Mouse (Mus musculus) midbrain, embryonic 15.5 days (tissue): ENCODE measurements at regions not wholly inside any gene's neighbourhood (a gene's known extent, or its start where the extent isn't known, plus 50 kb on each side); places are given as distances from the start of the nearest gene placed in this dataset.

Source experiments
- ATAC-seq: fragments of 200-750 bp; cut with Nextera tagmentation; replicated peaks from 2 replicates; pipeline ENCODE4 v1.8.0; 2017; ENCODE audit warnings: moderate TSS enrichment
- H3K27ac ChIP-seq: fragments of 300-500 bp; sonication (generic); 2 replicates; pipeline ENCODE4 v1.5.1; 2015; ENCODE audit warnings: mild to moderate bottlenecking, inconsistent platforms
- H3K27me3 ChIP-seq: fragments of 300-500 bp; sonication (generic); replicated peaks from 2 replicates; pipeline ENCODE4 v1.6.1; 2015; ENCODE audit warnings: inconsistent platforms
- H3K36me3 ChIP-seq: fragments of 300-500 bp; sonication (generic); replicated peaks from 2 replicates; pipeline ENCODE4 v1.6.1; 2015; ENCODE audit warnings: inconsistent platforms
- H3K4me1 ChIP-seq: fragments of 300-500 bp; sonication (generic); 2 replicates; pipeline ENCODE4 v1.6.1; 2015; ENCODE audit warnings: inconsistent platforms
- H3K4me2 ChIP-seq: fragments of 300-500 bp; sonication (generic); 2 replicates; pipeline ENCODE4 v1.6.1; 2015; ENCODE audit warnings: inconsistent platforms, mild to moderate bottlenecking, moderate library complexity
- H3K4me3 ChIP-seq: fragments of 300-500 bp; sonication (generic); 2 replicates; pipeline ENCODE4 v1.5.1; 2015; ENCODE audit warnings: mild to moderate bottlenecking, inconsistent platforms
- H3K9ac ChIP-seq: fragments of 300-500 bp; sonication (generic); 2 replicates; pipeline ENCODE4 v1.6.1; 2015; ENCODE audit warnings: mild to moderate bottlenecking, inconsistent platforms
- H3K9me3 ChIP-seq: fragments of 300-500 bp; sonication (generic); 2 replicates; pipeline ENCODE4 v1.6.1; 2016; ENCODE audit warnings: inconsistent platforms
- WGBS: fragments of 180-500 bp; shearing (Covaris S2); methylation state at CpG from one replicate; pipeline ENCODE4 v1.1.7; 2015; ENCODE audit warnings: mixed read lengths; 5-methylcytosine and 5-hydroxymethylcytosine counted together

DNA sequence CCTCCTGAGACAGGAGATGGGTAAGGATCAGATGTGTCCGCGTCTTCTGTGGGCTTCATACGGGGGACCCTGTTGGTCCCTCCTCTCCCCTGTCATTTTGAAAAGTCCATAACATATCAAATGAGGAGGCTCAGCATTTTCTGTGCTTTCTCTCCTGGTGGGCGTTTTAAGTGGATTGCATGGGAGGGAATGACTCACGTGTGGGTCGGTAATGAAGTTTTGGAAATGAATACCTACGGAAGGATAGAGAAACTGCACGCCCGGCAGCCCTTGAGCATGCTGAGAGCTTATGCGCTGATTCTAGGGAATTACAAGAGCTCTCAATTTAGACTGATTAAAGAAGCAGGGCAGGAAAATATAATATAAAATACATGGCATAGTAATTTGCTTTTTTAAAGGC, 85.4 kb upstream of the 1700024P04Rik start:
- H3K9ac ChIP-seq: no peak overlapping the region
- H3K36me3 ChIP-seq: no peaks in the 10 kb centered on the region
- no peak overlapping the region for H3K4me2 ChIP-seq
- H3K27ac ChIP-seq: no peak overlapping the region
- no peak for ATAC-seq
- no peaks in the 10 kb centered on the region for H3K9me3 ChIP-seq
- WGBS: 79% methylated on average over 10 of the region's 10 CpGs
- no peak overlapping the region for H3K4me3 ChIP-seq
- no peaks in the 10 kb centered on the region for H3K27me3 ChIP-seq
- H3K4me1 ChIP-seq: no peaks in the 10 kb centered on the region

DNA sequence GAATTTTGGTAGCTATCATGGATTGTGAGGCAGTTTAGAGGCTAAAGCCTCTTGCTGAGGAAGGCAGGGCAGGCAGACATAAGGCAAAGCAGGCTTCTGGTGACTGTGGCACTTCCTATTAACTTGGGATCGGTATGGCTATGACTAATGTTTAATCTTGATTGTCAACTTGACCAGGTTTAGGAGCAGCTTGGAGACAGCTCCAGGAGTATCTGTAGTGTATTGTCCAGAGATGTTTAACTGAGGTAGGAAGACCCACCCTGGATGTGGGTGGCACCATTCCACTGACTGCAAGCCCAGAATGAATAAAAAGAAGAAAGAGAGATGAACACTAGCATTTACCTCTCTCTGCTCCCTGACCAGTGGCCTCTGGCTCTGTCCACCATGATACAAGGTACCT, 83.1 kb upstream of the 1700024P04Rik start:
- WGBS: 100% methylated on average over 1 of the region's 1 CpGs
- Histone ChIP-seq H3K4me3 (no peak overlapping the region), H3K9me3 (no peaks in the 10 kb centered on the region), H3K9ac (no peak overlapping the region), H3K4me1 (no peaks in the 10 kb centered on the region), H3K27me3 (no peaks in the 10 kb centered on the region), H3K4me2 (no peak overlapping the region), H3K27ac (no peak overlapping the region), H3K36me3 (no peaks in the 10 kb centered on the region)
- no peak for ATAC-seq

DNA sequence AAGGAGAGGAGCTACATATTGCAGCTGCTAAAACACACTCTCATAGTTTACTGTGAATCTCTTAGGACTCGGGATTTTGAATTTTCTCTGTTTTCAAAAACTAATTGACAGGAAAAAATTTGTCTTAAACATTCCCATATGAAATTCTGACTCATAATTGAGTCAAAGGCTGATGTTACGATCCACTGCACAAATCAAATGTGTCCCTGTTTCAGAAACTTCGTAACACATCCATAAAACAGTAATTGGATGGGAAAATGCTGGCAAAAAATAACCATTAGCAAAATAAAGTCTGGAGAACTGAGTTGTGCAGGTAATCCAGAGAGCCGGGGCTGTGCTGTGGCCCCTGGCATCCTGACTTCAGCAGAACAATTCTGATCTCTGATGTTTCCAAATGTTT, 79.1 kb upstream of the 1700024P04Rik start:
- H3K4me2 ChIP-seq: no peak overlapping the region
- H3K27me3 ChIP-seq: no peaks in the 10 kb centered on the region
- H3K4me3 ChIP-seq: no peak overlapping the region
- H3K36me3 ChIP-seq: no peaks in the 10 kb centered on the region
- H3K9ac ChIP-seq: no peak overlapping the region
- WGBS: 75% methylated on average over 4 of the region's 4 CpGs
- no peaks in the 10 kb centered on the region for H3K4me1 ChIP-seq
- H3K27ac ChIP-seq: no peak overlapping the region
- no peaks in the 10 kb centered on the region for H3K9me3 ChIP-seq
- ATAC-seq: no peak

DNA sequence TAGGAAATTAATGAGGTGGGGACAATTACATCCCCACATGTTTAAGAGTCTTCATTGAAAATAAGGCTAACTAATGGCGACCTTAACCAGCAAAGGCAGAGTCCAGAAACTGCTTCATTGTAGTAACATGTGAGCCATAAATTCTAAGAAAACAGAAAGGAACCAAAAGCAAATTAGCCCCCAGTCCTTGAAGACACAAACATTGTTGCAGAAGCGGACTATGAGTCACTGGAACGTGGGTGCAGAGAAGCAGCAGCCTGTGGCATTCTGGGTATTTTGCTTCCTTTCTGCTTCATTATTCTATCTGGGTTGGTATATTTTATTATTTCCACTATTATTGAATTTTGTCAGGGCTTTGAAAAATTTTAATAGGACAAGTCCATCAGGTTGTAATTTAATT, 78.6 kb upstream of the 1700024P04Rik start:
- Histone ChIP-seq H3K4me2 (no peak overlapping the region), H3K4me1 (no peaks in the 10 kb centered on the region), H3K4me3 (no peak overlapping the region), H3K9ac (no peak overlapping the region), H3K27ac (no peak overlapping the region), H3K27me3 (no peaks in the 10 kb centered on the region), H3K36me3 (no peaks in the 10 kb centered on the region), H3K9me3 (no peaks in the 10 kb centered on the region)
- 74% methylated on average over 3 of the region's 3 CpGs for WGBS
- ATAC-seq: no peak

DNA sequence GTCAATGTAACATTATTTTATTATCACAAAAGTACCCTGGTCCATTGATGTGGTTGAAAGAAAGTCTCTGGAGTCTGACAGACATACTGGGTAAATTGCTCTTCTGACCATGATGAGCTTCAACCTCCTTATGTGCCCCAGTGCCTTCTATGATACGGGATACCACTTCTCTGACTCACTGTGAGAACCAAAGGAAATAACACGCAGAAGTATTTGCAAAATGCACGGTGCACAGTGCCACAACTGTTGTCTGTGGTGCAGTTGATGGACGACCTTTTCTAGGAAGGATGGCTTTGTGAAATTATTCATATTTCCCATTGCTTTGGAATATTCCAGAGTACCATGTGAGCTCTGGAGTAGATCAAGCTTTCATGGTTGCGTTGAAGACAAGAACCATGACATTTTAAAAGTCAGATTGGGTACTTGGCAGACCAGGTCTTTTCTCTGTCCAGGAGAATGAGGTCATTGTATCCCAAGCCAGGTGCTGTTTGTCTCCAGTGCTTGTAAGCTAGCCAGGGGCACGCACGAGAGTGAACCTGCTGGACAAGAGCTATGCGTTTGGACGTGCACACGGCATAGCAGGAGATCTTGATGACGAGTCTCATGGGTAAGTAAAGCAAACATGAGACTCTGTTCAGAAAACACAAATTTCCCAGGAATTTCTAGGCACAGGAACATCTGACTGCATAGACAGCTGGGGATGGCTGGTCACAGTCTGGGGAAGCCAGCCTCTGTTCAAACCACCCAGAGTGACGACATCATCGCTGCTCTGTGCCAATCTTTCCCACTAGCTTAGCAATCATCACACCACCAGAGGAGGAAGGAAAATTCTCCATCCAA, 74.0 kb upstream of the 1700024P04Rik start:
- Histone ChIP-seq H3K4me1 (peaks cover 7% of the 10 kb centered on the region; the same call in 1 of the 2 replicates), H3K27ac (no peak overlapping the region), H3K36me3 (no peaks in the 10 kb centered on the region), H3K4me2 (no peak overlapping the region), H3K27me3 (no peaks in the 10 kb centered on the region), H3K9me3 (no peaks in the 10 kb centered on the region), H3K4me3 (no peak overlapping the region), H3K9ac (no peak overlapping the region)
- no peak for ATAC-seq
- 91% methylated on average over 13 of the region's 13 CpGs for WGBS

DNA sequence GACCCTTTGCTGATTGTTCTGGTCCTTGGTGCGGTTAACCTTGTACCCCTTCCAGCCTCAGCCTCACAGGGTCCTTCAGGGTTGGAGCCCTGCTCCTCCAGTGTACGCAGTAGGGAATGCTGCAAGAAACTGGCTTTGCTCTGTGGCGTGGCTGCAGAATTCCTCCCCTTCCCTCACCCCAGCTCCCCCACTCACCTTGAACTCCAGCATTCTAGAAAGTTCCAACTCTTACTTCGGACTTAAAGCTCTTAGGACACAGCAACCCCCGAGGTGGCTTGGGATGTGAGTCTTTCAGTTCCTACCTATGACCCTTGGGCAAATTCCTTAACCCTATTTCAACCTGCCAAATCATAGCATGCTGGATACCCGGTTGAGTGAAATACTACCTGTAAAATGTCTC, 73.3 kb upstream of the 1700024P04Rik start:
- Histone ChIP-seq H3K4me3 (no peak overlapping the region), H3K36me3 (no peaks in the 10 kb centered on the region), H3K4me1 (peaks cover 7% of the 10 kb centered on the region; the same call in 1 of the 2 replicates), H3K9ac (no peak overlapping the region), H3K27me3 (no peaks in the 10 kb centered on the region), H3K9me3 (no peaks in the 10 kb centered on the region), H3K4me2 (no peak overlapping the region), H3K27ac (no peak overlapping the region)
- no peak for ATAC-seq
- 90% methylated on average over 6 of the region's 6 CpGs for WGBS

DNA sequence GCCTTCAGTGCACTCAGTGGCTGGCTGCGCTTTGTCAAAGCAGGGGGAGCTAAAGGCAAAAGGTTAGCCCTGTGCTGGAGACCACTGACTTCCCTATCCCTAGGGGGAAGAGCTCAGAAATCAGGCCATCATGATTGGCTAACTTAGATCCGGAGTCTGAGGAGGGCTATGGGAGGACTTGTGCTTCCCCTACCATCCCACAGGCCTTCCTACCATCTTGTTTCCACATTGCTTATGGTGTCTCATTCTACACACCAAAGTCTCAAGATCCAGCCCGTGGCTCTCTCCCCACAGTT, 72.9 kb upstream of the 1700024P04Rik start:
- Histone ChIP-seq H3K4me3 (no peak overlapping the region), H3K27me3 (no peaks in the 10 kb centered on the region), H3K27ac (no peak overlapping the region), H3K4me2 (no peak overlapping the region), H3K4me1 (peaks cover 7% of the 10 kb centered on the region; the same call in 1 of the 2 replicates), H3K36me3 (no peaks in the 10 kb centered on the region), H3K9me3 (no peaks in the 10 kb centered on the region), H3K9ac (no peak overlapping the region)
- WGBS: 61% methylated on average over 3 of the region's 3 CpGs
- ATAC-seq: no peak

DNA sequence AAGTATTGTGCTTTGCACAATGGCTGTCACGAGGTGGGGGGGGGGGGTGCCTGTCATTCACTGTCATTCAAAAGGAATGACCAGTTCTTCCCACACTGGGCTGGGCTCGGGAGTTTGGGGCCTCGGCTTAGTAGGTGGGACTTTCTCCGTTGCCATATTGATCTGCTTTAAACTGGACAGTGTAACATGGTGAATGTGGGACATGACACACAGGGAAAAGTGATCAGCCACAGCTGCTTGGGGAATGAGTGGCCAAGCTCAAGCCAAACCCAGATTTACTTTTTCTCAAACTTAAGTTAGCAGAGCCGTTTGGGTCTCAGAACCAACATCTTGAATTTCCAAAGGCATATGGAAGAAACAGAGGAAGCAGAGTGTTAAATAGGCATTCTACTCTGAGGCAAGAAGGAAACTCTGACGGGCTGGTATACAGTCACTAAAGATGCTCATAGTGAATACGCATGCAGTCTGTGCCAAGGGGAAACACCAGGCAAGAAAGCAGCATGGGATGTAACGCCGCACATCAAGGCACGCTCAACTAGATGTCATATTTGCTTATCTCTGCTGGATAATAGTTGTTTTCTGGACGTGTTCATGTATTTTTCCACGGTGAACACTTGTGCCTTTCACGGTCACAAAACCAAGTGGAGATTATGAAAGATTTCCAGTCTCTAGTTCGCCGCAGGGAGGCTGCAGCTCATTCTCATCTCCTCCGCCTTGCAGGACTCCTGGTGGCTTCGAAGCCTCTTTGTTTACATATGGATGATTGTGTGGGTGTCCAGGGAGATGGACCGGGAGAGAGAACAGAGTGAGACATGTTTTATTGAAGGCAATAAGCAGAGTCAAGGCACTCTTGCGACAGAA, 72.3 kb upstream of the 1700024P04Rik start:
- 0 out of 2 replicates have a peak, but pooled peaks have one; percentile 30 for ATAC-seq
- Histone ChIP-seq H3K27ac (no peak overlapping the region), H3K4me2 (no peak overlapping the region), H3K9ac (no peak overlapping the region), H3K9me3 (no peaks in the 10 kb centered on the region), H3K4me3 (no peak overlapping the region), H3K36me3 (no peaks in the 10 kb centered on the region), H3K27me3 (no peaks in the 10 kb centered on the region), H3K4me1 (peaks cover 7% of the 10 kb centered on the region; the same call in 1 of the 2 replicates)
- 47% methylated on average over 19 of the region's 19 CpGs for WGBS

DNA sequence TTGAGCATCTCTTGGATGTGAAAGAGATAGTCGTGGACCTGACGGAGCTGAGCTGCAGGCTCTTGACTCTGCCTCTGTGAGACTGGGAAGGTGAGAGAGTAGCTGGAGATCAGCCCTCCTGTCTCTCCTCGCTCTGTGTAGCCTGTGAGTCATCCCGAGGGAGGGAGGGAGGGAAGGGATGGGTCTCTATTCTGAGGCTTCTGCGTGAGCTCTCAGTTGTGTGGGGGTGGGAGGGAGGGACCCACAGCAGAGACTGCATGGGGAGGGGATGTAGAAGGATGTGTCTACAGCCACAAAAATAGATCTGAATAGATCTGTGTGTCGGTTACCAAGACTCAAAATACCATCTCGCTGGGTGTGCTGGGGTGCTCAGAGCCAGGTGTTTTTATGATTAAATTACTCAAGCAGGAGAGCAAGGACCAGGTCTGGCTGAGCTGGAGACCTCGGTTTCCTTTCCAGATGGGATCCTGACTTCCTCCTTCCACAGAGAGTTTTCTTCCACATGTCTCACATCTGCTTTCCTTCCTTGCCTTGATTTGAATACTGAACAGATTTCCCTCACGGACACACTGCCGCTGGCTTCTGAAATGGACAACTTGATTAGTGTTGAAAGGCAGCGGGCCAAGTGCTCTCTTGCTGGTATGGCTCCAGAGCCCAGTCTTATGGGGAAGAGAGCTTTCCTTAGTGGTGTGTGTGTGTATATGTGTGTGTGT, 71.4 kb upstream of the 1700024P04Rik start:
- Histone ChIP-seq H3K4me3 (no peak overlapping the region), H3K4me2 (no peak overlapping the region), H3K27me3 (no peaks in the 10 kb centered on the region), H3K36me3 (no peaks in the 10 kb centered on the region), H3K9ac (no peak overlapping the region), H3K9me3 (no peaks in the 10 kb centered on the region), H3K4me1 (peaks cover 7% of the 10 kb centered on the region; the same call in 1 of the 2 replicates), H3K27ac (no peak overlapping the region)
- WGBS: 42% methylated on average over 11 of the region's 11 CpGs
- ATAC-seq: 0 out of 2 replicates have a peak, but pooled peaks have one; percentile 30

DNA sequence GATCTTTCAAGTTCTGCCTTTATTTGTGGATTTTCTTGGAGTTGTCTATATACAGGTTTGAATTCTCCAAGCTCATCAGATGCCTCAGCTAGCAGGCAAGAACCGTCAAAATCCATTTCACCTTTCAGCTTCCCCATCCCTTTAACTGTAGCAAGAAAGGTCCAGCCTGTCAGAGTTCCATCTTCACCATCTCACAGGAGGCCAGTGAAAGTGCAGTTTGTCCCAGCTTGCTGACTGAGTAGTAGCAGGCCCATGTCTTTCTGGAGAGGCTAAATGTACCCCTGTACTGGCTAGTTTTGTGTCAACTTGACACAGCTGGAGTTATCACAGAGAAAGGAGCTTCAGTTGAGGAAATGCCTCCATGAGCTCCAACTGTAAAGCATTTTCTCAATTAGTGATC, 67.7 kb upstream of the 1700024P04Rik start:
- 92% methylated on average over 1 of the region's 1 CpGs for WGBS
- H3K36me3 ChIP-seq: no peaks in the 10 kb centered on the region
- H3K4me1 ChIP-seq: peaks cover 3% of the 10 kb centered on the region; the same call in 1 of the 2 replicates
- H3K9ac ChIP-seq: no peak overlapping the region
- H3K27me3 ChIP-seq: no peaks in the 10 kb centered on the region
- ATAC-seq: no peak
- H3K4me3 ChIP-seq: no peak overlapping the region
- no peak overlapping the region for H3K4me2 ChIP-seq
- no peak overlapping the region for H3K27ac ChIP-seq
- no peaks in the 10 kb centered on the region for H3K9me3 ChIP-seq

DNA sequence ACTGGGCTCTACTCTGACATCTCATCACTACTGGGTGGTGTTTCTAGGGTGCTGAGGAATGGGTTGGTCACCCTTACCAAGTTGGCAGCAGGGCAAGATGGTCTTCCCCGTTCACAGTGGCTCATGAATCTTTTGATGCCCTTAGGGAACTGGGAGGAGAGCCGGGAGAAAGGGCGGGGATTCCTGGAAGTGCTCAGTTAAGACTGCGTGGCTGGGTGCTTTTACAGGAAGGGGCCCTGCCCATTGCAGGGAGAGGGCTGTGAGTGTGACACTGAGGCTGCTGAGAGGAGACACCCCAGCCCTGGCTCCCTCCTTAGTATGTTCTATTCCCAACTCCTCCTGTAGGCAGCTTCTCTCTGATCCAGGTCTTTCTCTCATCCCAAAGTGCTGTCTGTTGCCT, 65.3 kb upstream of the 1700024P04Rik start:
- Histone ChIP-seq H3K27ac (no peak overlapping the region), H3K4me1 (no peaks in the 10 kb centered on the region), H3K9ac (no peak overlapping the region), H3K4me2 (no peak overlapping the region), H3K27me3 (no peaks in the 10 kb centered on the region), H3K4me3 (no peak overlapping the region), H3K36me3 (no peaks in the 10 kb centered on the region), H3K9me3 (no peaks in the 10 kb centered on the region)
- ATAC-seq: no peak
- 51% methylated on average over 4 of the region's 4 CpGs for WGBS

DNA sequence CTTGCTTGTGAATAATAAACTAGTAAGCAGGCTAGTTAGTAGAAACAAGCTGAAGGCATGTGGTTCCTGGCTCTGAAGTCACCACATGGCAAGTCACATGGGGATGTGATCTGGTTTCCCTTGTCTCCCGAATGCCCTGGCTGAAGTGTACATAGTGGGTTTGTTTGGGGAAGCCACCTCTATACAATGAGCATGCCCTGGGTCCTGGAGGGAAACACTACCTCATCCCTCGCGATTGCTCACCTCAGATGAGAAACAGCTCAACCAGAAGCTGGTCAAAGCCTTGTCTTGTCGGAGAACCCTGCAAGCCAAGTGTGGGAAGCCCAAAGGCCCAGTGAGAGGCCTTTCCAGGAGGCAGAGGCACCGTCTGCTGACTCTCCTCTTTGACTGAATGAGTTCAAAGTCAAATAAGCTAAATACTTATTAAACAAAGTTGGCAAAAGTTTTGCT, 64.3 kb upstream of the 1700024P04Rik start:
- no peak overlapping the region for H3K4me2 ChIP-seq
- H3K4me3 ChIP-seq: no peak overlapping the region
- H3K9me3 ChIP-seq: no peaks in the 10 kb centered on the region
- H3K27ac ChIP-seq: no peak overlapping the region
- 89% methylated on average over 5 of the region's 5 CpGs for WGBS
- H3K9ac ChIP-seq: no peak overlapping the region
- no peak for ATAC-seq
- no peaks in the 10 kb centered on the region for H3K27me3 ChIP-seq
- H3K36me3 ChIP-seq: no peaks in the 10 kb centered on the region
- H3K4me1 ChIP-seq: no peaks in the 10 kb centered on the region
